Mouse (Mus musculus) E14TG2a.4 (cell line): ENCODE results near the gene Pex3.

Experiments
- CTCF ChIP-seq: conservative IDR thresholded peaks from 2 replicates; pipeline ENCODE4 v1.5.1; 2014; ENCODE audit warnings: low read length
- NANOG ChIP-seq: IDR thresholded peaks from 2 replicates; pipeline ENCODE4 v1.6.1; 2014; ENCODE audit warnings: borderline replicate concordance, low read length, mixed read lengths
- POU5F1 ChIP-seq: IDR thresholded peaks from 2 replicates; pipeline ENCODE4 v1.6.1; 2014; ENCODE audit warnings: low read length, borderline replicate concordance

GRCm38 (mm10) chr10:13566393-13566792 lies 13.5 kb upstream of the Pex3 start:
- TF ChIP-seq CTCF (no peak), NANOG (no peak), POU5F1 (no peak)
